Mouse (Mus musculus) neural tube, embryonic 13.5 days (tissue): ENCODE results near the gene Utp15. TPM values are rescaled to one million over a fixed set of nuclear protein-coding genes. Genes with fewer than 3 reads are reported as not detected.

Experiments
- ATAC-seq: fragments of 200-750 bp; cut with Nextera tagmentation; 2 replicates; pipeline ENCODE4 v1.8.0; 2017; ENCODE audit warnings: low read depth, mild to moderate bottlenecking, moderate TSS enrichment, moderate library complexity
- H3K27ac ChIP-seq: fragments of 300-500 bp; sonication (generic); replicated peaks from 2 replicates; pipeline ENCODE4 v1.5.1; 2015; ENCODE audit warnings: moderate library complexity, mild to moderate bottlenecking, inconsistent platforms
- H3K27me3 ChIP-seq: fragments of 300-500 bp; sonication (generic); 2 replicates; pipeline ENCODE4 v1.6.1; 2015; ENCODE audit warnings: mild to moderate bottlenecking, inconsistent platforms
- H3K36me3 ChIP-seq: fragments of 300-500 bp; sonication (generic); 2 replicates; pipeline ENCODE4 v1.6.1; 2015; ENCODE audit warnings: mild to moderate bottlenecking, inconsistent platforms
- H3K4me1 ChIP-seq: fragments of 300-500 bp; sonication (generic); replicated peaks from 2 replicates; pipeline ENCODE4 v1.6.1; 2015; ENCODE audit warnings: inconsistent platforms
- H3K4me2 ChIP-seq: fragments of 300-500 bp; sonication (generic); 2 replicates; pipeline ENCODE4 v1.6.1; 2015; ENCODE audit warnings: inconsistent platforms, mild to moderate bottlenecking, moderate library complexity
- H3K4me3 ChIP-seq: fragments of 300-500 bp; sonication (generic); 2 replicates; pipeline ENCODE4 v1.5.1; 2015; ENCODE audit warnings: mild to moderate bottlenecking, inconsistent platforms
- H3K9ac ChIP-seq: fragments of 300-500 bp; sonication (generic); 2 replicates; pipeline ENCODE4 v1.6.1; 2015; ENCODE audit warnings: moderate library complexity, mild to moderate bottlenecking, inconsistent platforms
- H3K9me3 ChIP-seq: fragments of 300-500 bp; sonication (generic); 2 replicates; pipeline ENCODE4 v1.6.1; 2016; ENCODE audit warnings: inconsistent platforms
- WGBS: fragments of 180-500 bp; shearing (Covaris S2); methylation state at CpG from one replicate; pipeline ENCODE4 v1.1.7; 2015; 5-methylcytosine and 5-hydroxymethylcytosine counted together
- polyA plus RNA-seq: library from polyadenylated mRNA; unstranded; fragments of >200 nt; fragmentation: Nextera tagmentation; extraction: Ambion mirVana; gene quantifications from 2 replicates; pipeline ENCODE4 v1.2.1, GENCODE M21; 2015

The Utp15 gene
- polyA plus RNA-seq, 1 experiment from 2014 or later, result 25.4 TPM

- peak overlapping the region; percentile 79; the same call in 1 of the 2 replicates for H3K9ac ChIP-seq
- H3K4me3 ChIP-seq, result peak overlapping the region; percentile 62
- H3K27me3 ChIP-seq, result peaks cover 8% of the 10 kb centered on the region
- H3K36me3 ChIP-seq, result no peaks in the 10 kb centered on the region
- peak overlapping the region; percentile 97 for H3K4me2 ChIP-seq
- peaks cover 19% of the 10 kb centered on the region for H3K4me1 ChIP-seq
- no peaks in the 10 kb centered on the region for H3K9me3 ChIP-seq
- H3K27ac ChIP-seq, result no peak overlapping the region
- peak; percentile 11; the same call in 1 of the 2 replicates for ATAC-seq
- 25% methylated on average over 8 of the region's 8 CpGs for WGBS
Observed at GRCm38 (mm10) chr13:98205111-98205510, 57.7 kb downstream of the Utp15 start.

GRCm38 (mm10) chr13:98204371-98204770 is 58.5 kb downstream of the Utp15 start:
- H3K27ac ChIP-seq, result no peak overlapping the region
- peaks cover 8% of the 10 kb centered on the region for H3K27me3 ChIP-seq
- H3K4me1 ChIP-seq, result peaks cover 19% of the 10 kb centered on the region
- no peak overlapping the region for H3K4me2 ChIP-seq
- H3K9ac ChIP-seq, result no peak overlapping the region
- no peaks in the 10 kb centered on the region for H3K9me3 ChIP-seq
- no peak overlapping the region for H3K4me3 ChIP-seq
- no peaks in the 10 kb centered on the region for H3K36me3 ChIP-seq
- ATAC-seq, result no peak
- 91% methylated on average over 8 of the region's 8 CpGs for WGBS

- peaks cover 19% of the 10 kb centered on the region for H3K4me1 ChIP-seq
- no peaks in the 10 kb centered on the region for H3K27me3 ChIP-seq
- no peaks in the 10 kb centered on the region for H3K36me3 ChIP-seq
- no peaks in the 10 kb centered on the region for H3K9me3 ChIP-seq
- WGBS, result 70% methylated on average over 9 of the region's 9 CpGs
- no peak overlapping the region for H3K9ac ChIP-seq
- H3K4me3 ChIP-seq, result no peak overlapping the region
- H3K27ac ChIP-seq, result no peak overlapping the region
- H3K4me2 ChIP-seq, result no peak overlapping the region
- ATAC-seq, result no peak
Observed at GRCm38 (mm10) chr13:98201436-98201835, 61.4 kb downstream of the Utp15 start.

Other genes with a start within 250 kb of the Utp15 start
- gene Arhgef28, start 56.6 kb downstream of the Utp15 start, polyA plus RNA-seq, result 19.1 and 19.9 TPM in 2 replicates
- gene Ankra2, start within 50 bp of the Utp15 start, polyA plus RNA-seq, result 52.3 and 55.6 TPM in 2 replicates
- not detected in 2 replicates for gene Gm21976, start 16.8 kb upstream of the Utp15 start, polyA plus RNA-seq
- gene Btf3, start 54.0 kb upstream of the Utp15 start, polyA plus RNA-seq, result 615 and 618 TPM in 2 replicates
- gene Foxd1, start 91.2 kb upstream of the Utp15 start, polyA plus RNA-seq, result 1.4 and 1.7 TPM in 2 replicates
- gene Gm10320, start 229.0 kb upstream of the Utp15 start, polyA plus RNA-seq, result 0.74 and 1.4 TPM in 2 replicates